Mouse (Mus musculus): ENCODE measurements at regions not wholly inside any gene's neighbourhood (a gene's known extent, or its start where the extent isn't known, plus 50 kb on each side); places are given as distances from the start of the nearest gene placed in this dataset.

GRCm38 (mm10) chr3:128723100-128723499 is 476.6 kb upstream of the Pitx2 start:
- no peak overlapping the region for H3K4me3 ChIP-seq (ENCODE audit: control insufficient read depth, insufficient read depth, low read length)
- no peaks in the 10 kb centered on the region for H3K36me3 ChIP-seq (ENCODE audit: control insufficient read depth, insufficient read depth, low read length)
- 83% methylated on average over 6 of the region's 6 CpGs for WGBS
- no peak overlapping the region for H3K27ac ChIP-seq (ENCODE audit: control insufficient read depth, insufficient read depth, low read length)
- H3K4me1 ChIP-seq (replicated peaks; ENCODE audit: control insufficient read depth, insufficient read depth, low read length), result no peaks in the 10 kb centered on the region
- TF ChIP-seq CTCF (IDR thresholded peaks at IDR 0.05; ENCODE audit: borderline replicate concordance, control insufficient read depth, extremely low read depth, insufficient read depth, low read length, poor library complexity) (no peak), POLR2A (IDR thresholded peaks at IDR 0.05; ENCODE audit: control insufficient read depth, extremely low read depth, insufficient read depth, low read length, poor library complexity) (no peak)
- no peaks in the 10 kb centered on the region for H3K27me3 ChIP-seq (ENCODE audit: control insufficient read depth, insufficient read depth, low read length)
- no peak for DNase-seq

GRCm38 (mm10) chr3:128720276-128720675 is 479.4 kb upstream of the Pitx2 start:
- Histone ChIP-seq H3K36me3 (ENCODE audit: control insufficient read depth, insufficient read depth, low read length) (no peaks in the 10 kb centered on the region), H3K27ac (ENCODE audit: control insufficient read depth, insufficient read depth, low read length) (no peak overlapping the region), H3K4me3 (ENCODE audit: control insufficient read depth, insufficient read depth, low read length) (no peak overlapping the region), H3K4me1 (replicated peaks; ENCODE audit: control insufficient read depth, insufficient read depth, low read length) (no peaks in the 10 kb centered on the region), H3K27me3 (ENCODE audit: control insufficient read depth, insufficient read depth, low read length) (no peaks in the 10 kb centered on the region)
- WGBS, result 78% methylated on average over 5 of the region's 5 CpGs
- no peak for DNase-seq
- TF ChIP-seq POLR2A (IDR thresholded peaks at IDR 0.05; ENCODE audit: control insufficient read depth, extremely low read depth, insufficient read depth, low read length, poor library complexity) (no peak), CTCF (IDR thresholded peaks at IDR 0.05; ENCODE audit: borderline replicate concordance, control insufficient read depth, extremely low read depth, insufficient read depth, low read length, poor library complexity) (no peak)

- WGBS, result 88% methylated on average over 7 of the region's 7 CpGs
- Histone ChIP-seq H3K36me3 (ENCODE audit: control insufficient read depth, insufficient read depth, low read length) (no peaks in the 10 kb centered on the region), H3K27me3 (ENCODE audit: control insufficient read depth, insufficient read depth, low read length) (no peaks in the 10 kb centered on the region), H3K4me1 (replicated peaks; ENCODE audit: control insufficient read depth, insufficient read depth, low read length) (no peaks in the 10 kb centered on the region), H3K27ac (ENCODE audit: control insufficient read depth, insufficient read depth, low read length) (no peak overlapping the region), H3K4me3 (ENCODE audit: control insufficient read depth, insufficient read depth, low read length) (no peak overlapping the region)
- no peak for DNase-seq
- no peak for TF ChIP-seq POLR2A (IDR thresholded peaks at IDR 0.05; ENCODE audit: control insufficient read depth, extremely low read depth, insufficient read depth, low read length, poor library complexity)
- TF ChIP-seq CTCF (IDR thresholded peaks at IDR 0.05; ENCODE audit: borderline replicate concordance, control insufficient read depth, extremely low read depth, insufficient read depth, low read length, poor library complexity), result no peak
Measured at GRCm38 (mm10) chr3:128719226-128719625, 480.5 kb upstream of the Pitx2 start.

DNA sequence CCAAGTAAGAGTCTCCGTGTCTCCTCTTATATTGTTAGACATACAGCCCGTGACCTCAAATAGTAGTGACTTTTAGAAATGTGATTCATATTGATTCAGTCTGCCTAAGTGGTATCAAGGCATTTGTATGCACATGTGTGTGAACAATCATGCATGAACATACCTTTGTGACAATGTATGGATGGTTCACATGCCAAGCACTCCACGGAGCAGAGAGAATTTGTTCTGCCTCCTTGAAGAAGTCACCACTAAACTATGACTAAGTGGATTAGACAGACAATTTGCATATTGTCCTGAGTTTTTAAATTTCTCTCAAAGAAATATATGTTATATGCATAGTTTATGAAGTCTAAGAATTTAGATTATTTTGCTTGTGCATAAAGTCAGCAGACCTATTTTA is 492.4 kb upstream of the Pitx2 start:
- H3K4me1 ChIP-seq (replicated peaks; ENCODE audit: control insufficient read depth, insufficient read depth, low read length), result no peaks in the 10 kb centered on the region
- TF ChIP-seq CTCF (IDR thresholded peaks at IDR 0.05; ENCODE audit: borderline replicate concordance, control insufficient read depth, extremely low read depth, insufficient read depth, low read length, poor library complexity) (no peak), POLR2A (IDR thresholded peaks at IDR 0.05; ENCODE audit: control insufficient read depth, extremely low read depth, insufficient read depth, low read length, poor library complexity) (no peak)
- H3K27ac ChIP-seq (ENCODE audit: control insufficient read depth, insufficient read depth, low read length), result no peak overlapping the region
- no peak for DNase-seq
- no peaks in the 10 kb centered on the region for H3K27me3 ChIP-seq (ENCODE audit: control insufficient read depth, insufficient read depth, low read length)
- 94% methylated on average over 3 of the region's 3 CpGs for WGBS
- H3K4me3 ChIP-seq (ENCODE audit: control insufficient read depth, insufficient read depth, low read length), result no peak overlapping the region
- H3K36me3 ChIP-seq (ENCODE audit: control insufficient read depth, insufficient read depth, low read length), result no peaks in the 10 kb centered on the region

DNA sequence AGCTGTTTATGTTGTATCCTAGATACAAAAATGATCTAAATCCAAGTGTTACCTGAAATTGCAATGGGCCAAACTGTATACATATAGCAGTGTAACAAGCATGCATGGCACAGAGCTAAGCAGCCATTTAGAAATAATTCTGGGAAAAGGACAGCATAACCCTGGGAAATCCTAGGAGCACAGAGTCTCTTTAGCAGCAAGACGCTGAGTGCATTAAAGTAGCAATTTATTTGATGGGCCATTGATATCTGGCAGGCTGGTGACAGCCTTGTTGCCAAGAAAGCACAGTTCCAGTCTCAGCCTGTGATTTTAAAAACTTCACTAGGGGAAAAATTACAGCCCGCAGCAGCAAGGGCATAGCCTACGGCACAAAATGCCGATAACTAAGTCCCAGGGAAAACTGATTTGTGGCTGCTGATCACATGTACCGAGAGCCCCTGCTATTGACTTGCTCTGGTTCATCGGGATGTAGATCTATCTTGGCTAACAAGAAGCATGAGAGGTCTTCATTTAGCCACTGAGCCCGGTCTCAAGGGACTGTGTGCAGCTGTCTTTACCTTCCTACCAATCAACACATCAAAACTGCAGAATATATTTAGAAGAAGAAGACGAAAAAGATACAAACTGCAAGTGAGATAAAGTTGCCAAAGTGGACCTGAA is 531.1 kb upstream of the Pitx2 start:
- no peak for TF ChIP-seq POLR2A (IDR thresholded peaks at IDR 0.05; ENCODE audit: control insufficient read depth, extremely low read depth, insufficient read depth, low read length, poor library complexity)
- TF ChIP-seq CTCF (IDR thresholded peaks at IDR 0.05; ENCODE audit: borderline replicate concordance, control insufficient read depth, extremely low read depth, insufficient read depth, low read length, poor library complexity), result no peak
- H3K27ac ChIP-seq (ENCODE audit: control insufficient read depth, insufficient read depth, low read length), result no peak overlapping the region
- H3K4me1 ChIP-seq (replicated peaks; ENCODE audit: control insufficient read depth, insufficient read depth, low read length), result no peaks in the 10 kb centered on the region
- H3K4me3 ChIP-seq (ENCODE audit: control insufficient read depth, insufficient read depth, low read length), result no peak overlapping the region
- DNase-seq, result no peak
- 90% methylated on average over 8 of the region's 8 CpGs for WGBS
- H3K27me3 ChIP-seq (ENCODE audit: control insufficient read depth, insufficient read depth, low read length), result no peaks in the 10 kb centered on the region
- H3K36me3 ChIP-seq (ENCODE audit: control insufficient read depth, insufficient read depth, low read length), result no peaks in the 10 kb centered on the region

DNA sequence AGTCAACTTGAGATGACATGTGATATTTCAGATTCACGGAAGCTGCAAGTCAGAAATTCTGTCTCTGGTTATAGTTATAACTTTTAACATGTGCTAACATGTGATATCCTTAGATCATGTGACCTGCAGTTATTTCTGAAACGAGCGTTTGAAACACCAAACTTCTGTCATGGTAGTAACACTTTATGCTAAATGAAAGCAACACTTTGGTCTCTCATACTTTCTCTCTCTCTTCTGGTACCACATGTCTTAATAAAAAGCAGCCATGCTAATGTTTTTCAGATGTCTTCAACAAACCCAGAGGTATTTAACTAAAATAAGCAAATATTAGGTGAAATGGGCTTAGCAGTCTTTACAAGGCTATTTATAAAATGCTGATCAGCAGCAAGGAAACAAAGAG is 534.5 kb upstream of the Pitx2 start:
- Histone ChIP-seq H3K36me3 (ENCODE audit: control insufficient read depth, insufficient read depth, low read length) (no peaks in the 10 kb centered on the region), H3K4me1 (replicated peaks; ENCODE audit: control insufficient read depth, insufficient read depth, low read length) (no peaks in the 10 kb centered on the region), H3K27ac (ENCODE audit: control insufficient read depth, insufficient read depth, low read length) (no peak overlapping the region), H3K27me3 (ENCODE audit: control insufficient read depth, insufficient read depth, low read length) (no peaks in the 10 kb centered on the region), H3K4me3 (ENCODE audit: control insufficient read depth, insufficient read depth, low read length) (no peak overlapping the region)
- TF ChIP-seq CTCF (IDR thresholded peaks at IDR 0.05; ENCODE audit: borderline replicate concordance, control insufficient read depth, extremely low read depth, insufficient read depth, low read length, poor library complexity), result no peak
- TF ChIP-seq POLR2A (IDR thresholded peaks at IDR 0.05; ENCODE audit: control insufficient read depth, extremely low read depth, insufficient read depth, low read length, poor library complexity), result no peak
- no peak for DNase-seq
- WGBS, result 86% methylated on average over 3 of the region's 3 CpGs

All from thymus, adult 2 months (tissue).